Mouse (Mus musculus): ENCODE results near the gene Dhdh. TPM values are rescaled to one million over a fixed set of nuclear protein-coding genes. Genes with fewer than 3 reads are reported as not detected.

Gene Dhdh
- polyA plus RNA-seq, 1 experiment: not detected

DNA sequence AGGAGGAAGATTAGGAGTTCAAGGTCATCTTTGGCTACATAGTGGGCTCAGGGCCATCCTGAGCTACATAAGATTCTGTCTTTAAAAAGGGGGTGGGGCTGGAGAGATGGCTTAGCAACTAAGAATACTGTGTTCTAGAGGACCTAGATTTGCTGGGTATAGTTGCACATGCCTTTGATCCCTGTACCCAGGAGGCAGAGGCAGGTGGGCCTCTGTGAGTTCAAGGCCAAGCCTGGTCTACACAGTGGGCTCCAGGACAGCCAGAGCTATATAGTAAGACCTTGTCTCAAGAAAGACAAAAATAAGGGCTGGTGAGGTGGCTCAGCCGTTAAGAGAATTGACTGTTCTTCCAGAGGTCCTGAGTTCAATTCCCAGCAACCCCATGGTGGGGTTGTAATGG, 38.6 kb downstream of the Dhdh start:
- H3K4me1 ChIP-seq (ENCODE audit: control insufficient read depth, insufficient read depth, low read length): peaks cover 7% of the 10 kb centered on the region
- TF ChIP-seq POLR2A (IDR thresholded peaks at IDR 0.05; ENCODE audit: insufficient read depth, low read depth, low read length) (no peak), CTCF (IDR thresholded peaks at IDR 0.05; ENCODE audit: insufficient read depth, low read depth, low read length) (no peak)
- WGBS: 79% methylated on average over 1 of the region's 1 CpGs
- no peak overlapping the region for H3K27ac ChIP-seq (ENCODE audit: insufficient read depth, low read depth, low read length)
- H3K4me3 ChIP-seq (ENCODE audit: insufficient read depth, low read depth, low read length): no peak overlapping the region

GRCm38 (mm10) chr7:45447325-45447990, 41.1 kb downstream of the Dhdh start:
- Histone ChIP-seq H3K27ac (ENCODE audit: insufficient read depth, low read depth, low read length) (no peak overlapping the region), H3K4me1 (ENCODE audit: control insufficient read depth, insufficient read depth, low read length) (peaks cover 7% of the 10 kb centered on the region), H3K4me3 (ENCODE audit: insufficient read depth, low read depth, low read length) (peak overlapping the region; percentile 8; the same call in 1 of the 2 replicates)
- 35% methylated on average over 11 of the region's 11 CpGs for WGBS
- TF ChIP-seq CTCF (IDR thresholded peaks at IDR 0.05; ENCODE audit: insufficient read depth, low read depth, low read length) (peak; percentile 49; the same call in 1 of the 2 replicates), POLR2A (IDR thresholded peaks at IDR 0.05; ENCODE audit: insufficient read depth, low read depth, low read length) (no peak)

GRCm38 (mm10) chr7:45446589-45446988, 42.0 kb downstream of the Dhdh start:
- peaks cover 5% of the 10 kb centered on the region for H3K4me1 ChIP-seq (ENCODE audit: control insufficient read depth, insufficient read depth, low read length)
- no peak overlapping the region for H3K27ac ChIP-seq (ENCODE audit: insufficient read depth, low read depth, low read length)
- H3K4me3 ChIP-seq (ENCODE audit: insufficient read depth, low read depth, low read length): no peak overlapping the region
- TF ChIP-seq POLR2A (IDR thresholded peaks at IDR 0.05; ENCODE audit: insufficient read depth, low read depth, low read length) (no peak), CTCF (IDR thresholded peaks at IDR 0.05; ENCODE audit: insufficient read depth, low read depth, low read length) (no peak)

DNA sequence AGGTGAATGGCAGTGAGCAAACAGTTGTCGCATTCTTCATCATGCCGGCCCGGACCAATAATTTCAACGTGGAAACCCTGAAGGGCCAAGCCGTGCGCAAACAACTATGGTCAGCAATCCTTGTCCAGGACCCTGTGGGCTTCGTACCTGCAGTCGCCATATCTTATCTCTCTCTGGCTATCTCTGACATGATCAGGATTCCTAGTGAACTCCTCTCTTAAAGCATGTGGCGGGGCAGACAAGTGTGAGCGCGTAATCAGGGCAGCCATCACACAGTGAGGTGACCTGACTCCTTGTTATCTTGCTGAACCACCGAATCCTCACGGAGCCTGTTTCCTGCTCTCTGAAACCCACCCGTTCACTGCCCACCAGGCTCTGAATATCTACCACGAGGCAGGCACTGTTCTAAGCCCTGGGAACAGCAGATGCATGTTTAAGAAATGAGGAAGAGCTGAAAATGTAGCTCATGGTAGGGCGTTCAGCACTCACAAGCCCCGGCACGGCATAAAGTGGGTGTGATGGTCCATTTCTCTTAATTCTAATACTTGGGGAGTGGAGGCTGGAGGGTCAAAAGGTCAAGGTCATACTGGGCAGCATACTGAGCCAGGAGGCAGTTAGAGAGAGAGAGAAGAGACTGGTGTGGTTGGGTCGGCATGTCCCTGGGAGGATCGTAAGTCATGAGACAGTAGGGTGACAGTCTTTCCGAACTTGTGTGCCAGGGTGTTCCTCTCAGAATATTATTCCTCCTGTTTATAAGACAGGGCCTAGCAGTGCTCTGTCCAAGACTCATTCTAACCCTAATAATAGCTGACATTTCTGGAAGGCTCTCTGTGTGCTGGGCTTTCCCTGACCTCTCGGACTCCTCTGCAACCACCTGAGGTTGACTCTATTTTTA, 44.8 kb downstream of the Dhdh start:
- no peak overlapping the region for H3K4me3 ChIP-seq (ENCODE audit: insufficient read depth, low read depth, low read length)
- no peak overlapping the region for H3K27ac ChIP-seq (ENCODE audit: insufficient read depth, low read depth, low read length)
- 0 out of 2 replicates have a peak, but pooled peaks cover 2% of the 10 kb centered on the region for H3K4me1 ChIP-seq (ENCODE audit: control insufficient read depth, insufficient read depth, low read length)
- WGBS: 92% methylated on average over 22 of the region's 22 CpGs
- no peak for TF ChIP-seq CTCF (IDR thresholded peaks at IDR 0.05; ENCODE audit: insufficient read depth, low read depth, low read length)
- no peak for TF ChIP-seq POLR2A (IDR thresholded peaks at IDR 0.05; ENCODE audit: insufficient read depth, low read depth, low read length)

GRCm38 (mm10) chr7:45437521-45438276, 50.9 kb downstream of the Dhdh start, which contains the start of gene Ruvbl2:
Ruvbl2 (minus strand) TSS chr7:45438096.
- no peak within 1 kb of the TSS for H3K4me3 ChIP-seq (ENCODE audit: insufficient read depth, low read depth, low read length)
- 40% methylated on average over 19 of the region's 19 CpGs for WGBS
- TF ChIP-seq CTCF (IDR thresholded peaks at IDR 0.05; ENCODE audit: insufficient read depth, low read depth, low read length) (no peak), POLR2A (IDR thresholded peaks at IDR 0.05; ENCODE audit: insufficient read depth, low read depth, low read length) (no peak)
- no peak within 1 kb of the TSS for H3K27ac ChIP-seq (ENCODE audit: insufficient read depth, low read depth, low read length)
- H3K4me1 ChIP-seq (ENCODE audit: control insufficient read depth, insufficient read depth, low read length): peaks cover 24% of the 10 kb centered on the region

- no peak overlapping the region for H3K4me3 ChIP-seq (ENCODE audit: insufficient read depth, low read depth, low read length)
- no peak for TF ChIP-seq POLR2A (IDR thresholded peaks at IDR 0.05; ENCODE audit: insufficient read depth, low read depth, low read length)
- TF ChIP-seq CTCF (IDR thresholded peaks at IDR 0.05; ENCODE audit: insufficient read depth, low read depth, low read length): no peak
- WGBS: 60% methylated on average over 6 of the region's 6 CpGs
- peaks cover 25% of the 10 kb centered on the region for H3K4me1 ChIP-seq (ENCODE audit: control insufficient read depth, insufficient read depth, low read length)
- H3K27ac ChIP-seq (ENCODE audit: insufficient read depth, low read depth, low read length): no peak overlapping the region
These were observed 51.6 kb downstream of the Dhdh start for GRCm38 (mm10) chr7:45437046-45437445.

GRCm38 (mm10) chr7:45436444-45436843, 52.2 kb downstream of the Dhdh start:
- H3K4me3 ChIP-seq (ENCODE audit: insufficient read depth, low read depth, low read length): no peak overlapping the region
- no peak for TF ChIP-seq POLR2A (IDR thresholded peaks at IDR 0.05; ENCODE audit: insufficient read depth, low read depth, low read length)
- TF ChIP-seq CTCF (IDR thresholded peaks at IDR 0.05; ENCODE audit: insufficient read depth, low read depth, low read length): no peak
- peaks cover 25% of the 10 kb centered on the region for H3K4me1 ChIP-seq (ENCODE audit: control insufficient read depth, insufficient read depth, low read length)
- no peak overlapping the region for H3K27ac ChIP-seq (ENCODE audit: insufficient read depth, low read depth, low read length)
- whole genome bisulfite sequencing: 92% methylated on average over 5 of the region's 5 CpGs

GRCm38 (mm10) chr7:45435038-45435437, 53.6 kb downstream of the Dhdh start:
- WGBS: 1% methylated on average over 16 of the region's 16 CpGs
- no peak for TF ChIP-seq CTCF (IDR thresholded peaks at IDR 0.05; ENCODE audit: insufficient read depth, low read depth, low read length)
- TF ChIP-seq POLR2A (IDR thresholded peaks at IDR 0.05; ENCODE audit: insufficient read depth, low read depth, low read length): no peak
- H3K4me1 ChIP-seq (ENCODE audit: control insufficient read depth, insufficient read depth, low read length): peaks cover 25% of the 10 kb centered on the region
- peak overlapping the region; percentile 56 for H3K4me3 ChIP-seq (ENCODE audit: insufficient read depth, low read depth, low read length)
- H3K27ac ChIP-seq (ENCODE audit: insufficient read depth, low read depth, low read length): peak overlapping the region; percentile 5; the same call in 1 of the 2 replicates
